Mouse (Mus musculus): ENCODE measurements around the gene Phrf1. TPM values are rescaled to one million over a fixed set of nuclear protein-coding genes. Genes with fewer than 3 reads are reported as not detected.
"Not testable (repeated sequence)": the region's sequence is repeated elsewhere in the genome, so short reads cannot be mapped to it uniquely, and the experiment has no call there.

Phrf1 gene
- total RNA-seq, 2 experiments from 2014 or later = 66.9 to 77.2 TPM

- DNase-seq (ENCODE audit: low spot score in 2 of 2) = no peak
Measured at GRCm38 (mm10) chr7:141231111-141231510, 2.5 kb downstream of the Phrf1 start.

GRCm38 (mm10) chr7:141231551-141231950, 3.0 kb downstream of the Phrf1 start:
- DNase-seq (ENCODE audit: low spot score in 2 of 2) = no peak

GRCm38 (mm10) chr7:141250486-141250885, 21.9 kb downstream of the Phrf1 start:
- DNase-seq (ENCODE audit: low spot score in 2 of 2) = not testable (repeated sequence)

- no peak for DNase-seq (ENCODE audit: low spot score in 2 of 2)
Measured at GRCm38 (mm10) chr7:141256159-141256558, 27.6 kb downstream of the Phrf1 start.

- DNase-seq (ENCODE audit: low spot score in 2 of 2) = no peak
Measured at GRCm38 (mm10) chr7:141261480-141261879, 32.9 kb downstream of the Phrf1 start.

- DNase-seq (ENCODE audit: low spot score in 2 of 2) = no peak
Measured at GRCm38 (mm10) chr7:141263640-141264039, 35.1 kb downstream of the Phrf1 start.

GRCm38 (mm10) chr7:141264041-141264700, 35.6 kb downstream of the Phrf1 start:
- no peak for DNase-seq (ENCODE audit: low spot score in 2 of 2)

GRCm38 (mm10) chr7:141264761-141265410, 36.3 kb downstream of the Phrf1 start:
- no peak for DNase-seq (ENCODE audit: low spot score in 2 of 2)

- DNase-seq (ENCODE audit: low spot score in 2 of 2) = no peak
Measured at GRCm38 (mm10) chr7:141265411-141265738, 36.8 kb downstream of the Phrf1 start.

- peak in 1 of 2 experiments; percentile 12 for DNase-seq (ENCODE audit: low spot score in 2 of 2)
Measured at GRCm38 (mm10) chr7:141265739-141266561, 37.4 kb downstream of the Phrf1 start, which contains the start of gene Irf7. Gene Irf7 (minus strand): TSS chr7:141266481.

- no peak for DNase-seq (ENCODE audit: low spot score in 2 of 2)
Measured at GRCm38 (mm10) chr7:141268466-141269272, 40.1 kb downstream of the Phrf1 start.

- no peak for DNase-seq (ENCODE audit: low spot score in 2 of 2)
Measured at GRCm38 (mm10) chr7:141269273-141269545, 40.6 kb downstream of the Phrf1 start.

- no peak for DNase-seq (ENCODE audit: low spot score in 2 of 2)
Measured at GRCm38 (mm10) chr7:141270631-141271030, 42.0 kb downstream of the Phrf1 start.

- DNase-seq (ENCODE audit: low spot score in 2 of 2) = no peak
Measured at GRCm38 (mm10) chr7:141275356-141275755, 46.8 kb downstream of the Phrf1 start.

- DNase-seq (ENCODE audit: low spot score in 2 of 2) = no peak
Measured at GRCm38 (mm10) chr7:141276546-141276945, 48.0 kb downstream of the Phrf1 start, which contains the start of gene Cdhr5. Gene Cdhr5 (minus strand): TSS chr7:141276786.

GRCm38 (mm10) chr7:141277701-141278678, 49.4 kb downstream of the Phrf1 start:
- no peak for DNase-seq (ENCODE audit: low spot score in 2 of 2)

GRCm38 (mm10) chr7:141278766-141279590, 50.4 kb downstream of the Phrf1 start, which contains the start of gene Sct:
Gene Sct (minus strand): TSS chr7:141279133.
- DNase-seq (ENCODE audit: low spot score in 2 of 2) = no peak

GRCm38 (mm10) chr7:141281442-141281841, 52.9 kb downstream of the Phrf1 start:
- DNase-seq (ENCODE audit: low spot score in 2 of 2) = no peak

- no peak for DNase-seq (ENCODE audit: low spot score in 2 of 2)
Measured at GRCm38 (mm10) chr7:141282756-141283155, 54.2 kb downstream of the Phrf1 start.

All from layer of hippocampus, postnatal 14 days (tissue).